Mouse (Mus musculus) bone marrow, adult 2 months (tissue): Measurements from ENCODE around the gene Sesn3.

Source experiments
- CTCF ChIP-seq: fragments of 200-500 bp; IDR thresholded peaks from 2 replicates; pipeline ENCODE4 v1.5.1; 2011; ENCODE audit warnings: low read length, control low read depth; ENCODE audit not compliant: control insufficient read depth, insufficient read depth
- POLR2A ChIP-seq: fragments of 200-500 bp; IDR thresholded peaks from 2 replicates; pipeline ENCODE4 v1.6.1; 2011; ENCODE audit warnings: low read depth, mild to moderate bottlenecking, control low read depth, low read length, borderline replicate concordance; ENCODE audit not compliant: control insufficient read depth

DNA sequence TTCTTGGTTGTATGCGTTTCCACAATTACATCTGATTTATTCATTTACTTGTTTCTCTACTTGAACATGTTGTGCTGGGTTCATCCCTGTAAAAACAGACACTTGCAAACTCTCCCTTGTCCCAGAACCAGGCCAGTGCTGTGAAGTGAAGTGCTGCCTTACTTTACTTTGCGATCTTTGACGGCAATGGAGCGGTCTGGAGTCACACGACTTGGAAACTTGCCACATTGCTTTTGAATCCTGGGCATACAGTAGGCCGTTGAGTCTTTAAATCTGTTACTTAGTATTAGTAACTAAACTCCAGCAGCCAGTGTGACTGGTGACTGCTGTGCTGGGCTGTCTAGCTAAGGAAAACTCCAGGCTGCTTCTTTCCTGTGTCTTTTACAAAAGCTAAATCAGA lies 25.9 kb downstream of the Sesn3 start:
- TF ChIP-seq CTCF (no peak), POLR2A (no peak)
